Mouse (Mus musculus): ENCODE measurements around the gene Nr4a1. TPM values are rescaled to one million over a fixed set of nuclear protein-coding genes. Genes with fewer than 3 reads are reported as not detected.

The Nr4a1 gene
- total and polyA plus RNA-seq, 3 experiments = 0.60 to 1.6 (median 0.89) TPM

DNA sequence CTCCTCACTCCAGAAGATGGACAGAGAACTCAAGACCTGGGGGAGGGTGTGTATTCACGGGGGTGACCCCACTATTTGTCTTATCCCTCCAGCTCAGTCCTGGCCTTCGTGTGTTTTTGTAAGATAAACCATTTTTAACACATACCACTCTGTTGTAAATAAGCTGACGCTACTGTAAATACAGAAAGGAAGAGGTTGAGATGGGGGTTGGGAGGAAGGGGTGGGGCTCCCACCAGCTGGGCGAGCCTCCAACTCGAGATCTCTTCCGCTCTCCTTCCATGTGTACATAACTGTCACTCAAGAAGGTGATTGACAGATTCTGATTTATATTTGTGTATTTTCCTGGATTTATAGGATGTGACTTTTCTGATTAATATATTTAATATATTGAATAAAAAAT, 20.3 kb downstream of the Nr4a1 start:
- Histone ChIP-seq H3K9me3 (replicated peaks; ENCODE audit: low read length) (no peaks in the 10 kb centered on the region), H3K36me3 (replicated peaks in 1 of 2; ENCODE audit: control insufficient read depth in 1 of 2, insufficient read depth in 1 of 2, low read length in 1 of 2) (peaks cover 0 to 22% of the 10 kb centered on the region in 2 experiments), H3K4me2 (ENCODE audit: insufficient read depth, low read depth, poor library complexity, severe bottlenecking) (no peak overlapping the region), H3K4me1 (ENCODE audit: control insufficient read depth in 1 of 2, insufficient read depth in 2 of 2) (no peaks in the 10 kb centered on the region), H3K79me2 (replicated peaks; ENCODE audit: control insufficient read depth, extremely low read depth, insufficient read depth, poor library complexity, severe bottlenecking) (no peaks in the 10 kb centered on the region), H3K27me3 (replicated peaks) (peaks cover 31% of the 10 kb centered on the region), H3K27ac (ENCODE audit: insufficient read depth, low read depth) (no peak overlapping the region), H3K4me3 (replicated peaks in 1 of 3; ENCODE audit: low read depth in 2 of 3, low read length in 2 of 3, poor library complexity in 1 of 3) (no peak overlapping the region), H3K9ac (ENCODE audit: insufficient read depth, low read depth) (no peak overlapping the region)
- in situ Hi-C loops (cut with MboI; ENCODE audit: low pct_ligation_motif_present, low pct_unique_long_range_greater_than_20kb, low sequenced_read_pairs) = no loop called here
- TF ChIP-seq USF2 (conservative IDR thresholded peaks at IDR 0.05; ENCODE audit: low read depth, low read length) (no peak), SMC3 (IDR thresholded peaks at IDR 0.05; ENCODE audit: low read depth, low read length) (no peak), POLR2A (IDR thresholded peaks at IDR 0.05; ENCODE audit: low read depth, low read length) (no peak), JUN (IDR thresholded peaks at IDR 0.05; ENCODE audit: insufficient read depth, low read depth, low read length) (no peak), EP300 (IDR thresholded peaks at IDR 0.05; ENCODE audit: low read length) (no peak), CTCF (conservative IDR thresholded peaks at IDR 0.05 in 1 of 2, IDR thresholded peaks at IDR 0.05 in 1 of 2; ENCODE audit: low read depth in 2 of 2, low read length in 2 of 2) (no peak), CHD2 (IDR thresholded peaks at IDR 0.05; ENCODE audit: low read length) (no peak), HCFC1 (IDR thresholded peaks at IDR 0.05; ENCODE audit: low read depth, low read length) (no peak), NRF1 (IDR thresholded peaks at IDR 0.05; ENCODE audit: low read depth, low read length) (no peak), RCOR1 (conservative IDR thresholded peaks at IDR 0.05; ENCODE audit: low read depth, low read length) (no peak), GABPA (IDR thresholded peaks at IDR 0.05; ENCODE audit: insufficient replicate concordance, low read depth, low read length) (no peak), JUND (conservative IDR thresholded peaks at IDR 0.05; ENCODE audit: low read depth, low read length) (no peak), ELF1 (IDR thresholded peaks at IDR 0.05; ENCODE audit: low read depth, low read length) (no peak)
- dilution Hi-C loops (cut with MboI; ENCODE audit: extremely low pct_ligation_motif_present, extremely low pct_unique_long_range_greater_than_20kb, low sequenced_read_pairs) = no loop called here
- DNase-seq (ENCODE audit: extremely low read depth) = no peak

DNA sequence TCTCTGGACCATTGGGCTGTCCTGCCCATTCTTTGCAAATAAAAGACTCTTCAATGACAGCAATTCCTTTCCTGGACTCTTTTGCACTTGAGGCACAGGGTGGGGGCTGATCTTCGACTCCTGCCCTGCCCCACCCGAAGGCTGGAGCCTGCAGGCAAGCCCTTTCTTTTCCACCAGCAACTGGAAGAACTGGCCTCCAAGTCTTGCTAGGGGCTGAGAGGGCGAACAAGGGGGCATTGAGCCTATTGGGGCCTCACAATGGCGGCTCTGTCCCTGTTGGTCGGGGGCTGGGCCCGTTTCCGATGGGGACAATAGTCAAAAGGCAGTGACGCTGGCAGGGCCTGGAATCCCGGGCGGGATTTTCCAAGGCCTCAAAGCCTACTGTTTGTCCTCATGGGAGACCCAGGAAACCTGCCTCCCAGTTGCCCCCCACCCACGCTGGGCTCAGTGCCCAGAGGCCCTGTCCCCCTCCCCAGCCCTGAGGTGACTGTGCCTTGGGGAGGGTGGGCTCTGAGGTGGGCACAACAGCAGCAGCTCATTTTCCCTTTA, 23.4 kb downstream of the Nr4a1 start:
- no peak overlapping the region for H3K27ac ChIP-seq (ENCODE audit: insufficient read depth, low read depth)
- no peak overlapping the region for H3K9ac ChIP-seq (ENCODE audit: insufficient read depth, low read depth)
- H3K9me3 ChIP-seq (replicated peaks; ENCODE audit: low read length) = no peaks in the 10 kb centered on the region
- no peak for TF ChIP-seq USF1 (IDR thresholded peaks at IDR 0.05; ENCODE audit: low read depth, low read length)
- no peak for TF ChIP-seq MYC (IDR thresholded peaks at IDR 0.05; ENCODE audit: low read depth, low read length)
- no peak for TF ChIP-seq POLR2A (IDR thresholded peaks at IDR 0.05; ENCODE audit: low read depth, low read length)
- TF ChIP-seq ETS1 (conservative IDR thresholded peaks at IDR 0.05; ENCODE audit: low read depth, low read length) = no peak
- TF ChIP-seq E2F4 (IDR thresholded peaks at IDR 0.05; ENCODE audit: insufficient replicate concordance, low read depth, low read length) = no peak
- TF ChIP-seq UBTF (IDR thresholded peaks at IDR 0.05; ENCODE audit: low read depth, low read length) = no peak
- no peak for TF ChIP-seq BHLHE40 (IDR thresholded peaks at IDR 0.05; ENCODE audit: low read depth, low read length)
- TF ChIP-seq SMC3 (IDR thresholded peaks at IDR 0.05; ENCODE audit: low read depth, low read length) = no peak
- no peak for TF ChIP-seq NELFE (IDR thresholded peaks at IDR 0.05; ENCODE audit: low read depth, low read length)
- no peak for TF ChIP-seq MAFK (IDR thresholded peaks at IDR 0.05; ENCODE audit: insufficient replicate concordance, low read length)
- no peak for TF ChIP-seq RAD21 (IDR thresholded peaks at IDR 0.05; ENCODE audit: low read depth, low read length)
- no peak for TF ChIP-seq RCOR1 (conservative IDR thresholded peaks at IDR 0.05; ENCODE audit: low read depth, low read length)
- no peak for TF ChIP-seq NRF1 (IDR thresholded peaks at IDR 0.05; ENCODE audit: low read depth, low read length)
- no peak for TF ChIP-seq CTCF (conservative IDR thresholded peaks at IDR 0.05 in 1 of 2, IDR thresholded peaks at IDR 0.05 in 1 of 2; ENCODE audit: low read depth in 2 of 2, low read length in 2 of 2)
- TF ChIP-seq MAX (IDR thresholded peaks at IDR 0.05; ENCODE audit: low read length) = no peak
- TF ChIP-seq ZKSCAN1 (IDR thresholded peaks at IDR 0.05; ENCODE audit: borderline replicate concordance, low read depth, low read length) = no peak
- TF ChIP-seq TCF12 (IDR thresholded peaks at IDR 0.05; ENCODE audit: low read depth, low read length) = no peak
- no peak for TF ChIP-seq HCFC1 (IDR thresholded peaks at IDR 0.05; ENCODE audit: low read depth, low read length)
- in situ Hi-C loops (cut with MboI; ENCODE audit: low pct_ligation_motif_present, low pct_unique_long_range_greater_than_20kb, low sequenced_read_pairs) = loop anchor here (5.0 kb wide), 1 partner anchor 35 kb away; no protein-coding TSS in a partner anchor
- H3K79me2 ChIP-seq (replicated peaks; ENCODE audit: control insufficient read depth, extremely low read depth, insufficient read depth, poor library complexity, severe bottlenecking) = no peaks in the 10 kb centered on the region
- no peak overlapping the region for H3K4me2 ChIP-seq (ENCODE audit: insufficient read depth, low read depth, poor library complexity, severe bottlenecking)
- no peaks in the 10 kb centered on the region for H3K4me1 ChIP-seq (ENCODE audit: control insufficient read depth in 1 of 2, insufficient read depth in 2 of 2)
- peaks cover 46% of the 10 kb centered on the region for H3K27me3 ChIP-seq (replicated peaks)
- no peak for DNase-seq (ENCODE audit: extremely low read depth)
- no peak overlapping the region for H3K4me3 ChIP-seq (replicated peaks in 1 of 3; ENCODE audit: low read depth in 2 of 3, low read length in 2 of 3, poor library complexity in 1 of 3)
- peaks cover 0 to 12% of the 10 kb centered on the region in 2 experiments for H3K36me3 ChIP-seq (replicated peaks in 1 of 2; ENCODE audit: control insufficient read depth in 1 of 2, insufficient read depth in 1 of 2, low read length in 1 of 2)
- dilution Hi-C loops (cut with MboI; ENCODE audit: extremely low pct_ligation_motif_present, extremely low pct_unique_long_range_greater_than_20kb, low sequenced_read_pairs) = no loop called here

All from CH12.LX (cell line).